Mouse (Mus musculus): ENCODE measurements around the gene Midn.
A peak's percentile ranks its signal among the peaks of the same experiment; 100 is the strongest.

Gene Midn

GRCm38 (mm10) chr10:80196778-80197581 is 48.9 kb downstream of the Midn start:
- DNase-seq: no peak

- DNase-seq: peak; percentile 79 to 89
These were observed 51.5 kb downstream of the Midn start for GRCm38 (mm10) chr10:80199440-80200008.

- no peak for DNase-seq
These were observed 52.4 kb downstream of the Midn start for GRCm38 (mm10) chr10:80200485-80200884.

GRCm38 (mm10) chr10:80204055-80204454 is 56.0 kb downstream of the Midn start:
- no peak for DNase-seq

GRCm38 (mm10) chr10:80207201-80207600 is 59.1 kb downstream of the Midn start:
- no peak for DNase-seq

GRCm38 (mm10) chr10:80207676-80208075 is 59.6 kb downstream of the Midn start:
- DNase-seq: no peak

Measured in lung, adult 18-20 months (tissue).